Mouse (Mus musculus) ES-Bruce4 (cell line): ENCODE results near the gene Foxk2.

Experiments used
- CTCF ChIP-seq: IDR thresholded peaks from one replicate; pipeline ENCODE4 v1.8.1; 2011; ENCODE audit warnings: low read depth, low read length
- EP300 ChIP-seq: IDR thresholded peaks from 2 replicates; pipeline ENCODE4 v1.6.1; 2011; ENCODE audit warnings: low read depth, low read length; ENCODE audit not compliant: insufficient read depth

- TF ChIP-seq CTCF (no peak), EP300 (no peak)
Measured at GRCm38 (mm10) chr11:121347036-121347435, 87.2 kb downstream of the Foxk2 start.
